In genomic region chr11:45855407-45856148, GRCm38 (mm10) we compare ENCODE assay signal across 9 mouse cellular contexts. TPM values are rescaled to one million over a fixed set of nuclear protein-coding genes. Genes with fewer than 3 reads are reported as not detected.
DNase-seq lines count a peak whose midpoint lies in the region; ATAC-seq and TF ChIP-seq lines count a peak whose summit lies in the region.
"Had no signal": no experiment of that assay in that cellular context is flagged by ENCODE, and none has a peak within 500 bp of the region (broad histone marks: within the 10 kb centered on the region; RNA-seq: fewer than 3 reads in every experiment).

No protein-coding gene starts in this region.

- 0 out of 2 replicates have a peak overlapping the region, but pooled peaks have one; percentile 13 for H3K4me3 ChIP-seq in heart, embryonic 11.5 days (ENCODE audit: low read depth, low read length)
- H3K4me3 ChIP-seq in ES-E14 (ENCODE audit: insufficient read depth in 1 of 2, low read depth in 1 of 2, low read length in 2 of 2, poor library complexity in 1 of 2, severe bottlenecking in 1 of 2): no peak overlapping the region
- H3K4me3 ChIP-seq in liver, embryonic 11.5 days (ENCODE audit: low read depth, low read length): peak overlapping the region; percentile 27
- no peak overlapping the region for H3K4me3 ChIP-seq in hindbrain, embryonic 16.5 days (ENCODE audit: low read length)

- 44% methylated on average over 7 of the region's 7 CpGs for WGBS in heart, embryonic 11.5 days (ENCODE audit: insufficient replicate concordance)
- WGBS in liver, embryonic 11.5 days: 24% methylated on average over 7 of the region's 7 CpGs
- 84% methylated on average over 7 of the region's 7 CpGs for WGBS in hindbrain, embryonic 16.5 days

- H3K4me2 ChIP-seq in heart, embryonic 11.5 days: peak overlapping the region; percentile 27
- H3K4me2 ChIP-seq in liver, embryonic 11.5 days: peak overlapping the region; percentile 85
- no peak overlapping the region for H3K4me2 ChIP-seq in hindbrain, embryonic 16.5 days (ENCODE audit: low read length)

- DNase-seq in heart, adult 18-20 months: no peak
- no peak for DNase-seq in ES-E14 (ENCODE audit: low read depth, low spot score)
- DNase-seq in liver, embryonic 11.5 days (ENCODE audit: low spot score): peak; percentile 50
- DNase-seq in spleen, adult 18-20 months: no peak
- DNase-seq in thymus, postnatal 25 days: no peak

- no peaks in the 10 kb centered on the region for H3K27me3 ChIP-seq in heart, embryonic 11.5 days (ENCODE audit: control insufficient read depth, insufficient read depth, low read length)
- H3K27me3 ChIP-seq in liver, embryonic 11.5 days (replicated peaks; ENCODE audit: control insufficient read depth, insufficient read depth, low read length): no peaks in the 10 kb centered on the region
- H3K27me3 ChIP-seq in hindbrain, embryonic 16.5 days (replicated peaks; ENCODE audit: control insufficient read depth, insufficient read depth, low read length): no peaks in the 10 kb centered on the region

- H3K27ac ChIP-seq in heart, embryonic 11.5 days (ENCODE audit: low read depth, low read length): peak overlapping the region; percentile 74
- H3K27ac ChIP-seq in ES-E14 (ENCODE audit: insufficient read depth, low read depth, low read length, poor library complexity, severe bottlenecking): no peak overlapping the region
- H3K27ac ChIP-seq in liver, embryonic 11.5 days (ENCODE audit: low read depth, low read length): peak overlapping the region; percentile 90
- H3K27ac ChIP-seq in hindbrain, embryonic 16.5 days (ENCODE audit: low read depth, low read length): no peak overlapping the region

- H3K9ac ChIP-seq in heart, embryonic 11.5 days (ENCODE audit: low read depth, low read length): no peak overlapping the region
- peak overlapping the region; percentile 7; the same call in 1 of the 2 replicates for H3K9ac ChIP-seq in ES-E14 (ENCODE audit: insufficient read depth, low read depth, low read length, poor library complexity, severe bottlenecking)
- peak overlapping the region; percentile 41 for H3K9ac ChIP-seq in liver, embryonic 11.5 days (ENCODE audit: low read depth, low read length)
- H3K9ac ChIP-seq in hindbrain, embryonic 16.5 days (ENCODE audit: low read depth, low read length): no peak overlapping the region

- H3K36me3 ChIP-seq in heart, embryonic 11.5 days (ENCODE audit: control insufficient read depth, insufficient read depth, low read length): no peaks in the 10 kb centered on the region
- peaks cover 8% of the 10 kb centered on the region for H3K36me3 ChIP-seq in ES-E14 (ENCODE audit: control insufficient read depth, insufficient read depth, low read length, poor library complexity, severe bottlenecking)
- peaks cover 9% of the 10 kb centered on the region for H3K36me3 ChIP-seq in liver, embryonic 11.5 days (ENCODE audit: control insufficient read depth, insufficient read depth, low read length)
- no peaks in the 10 kb centered on the region; the same call in 1 of the 2 replicates for H3K36me3 ChIP-seq in hindbrain, embryonic 16.5 days (ENCODE audit: control insufficient read depth, insufficient read depth, low read length)

- H3K4me1 ChIP-seq in heart, embryonic 11.5 days (ENCODE audit: control insufficient read depth, insufficient read depth, low read length): peaks cover 29% of the 10 kb centered on the region
- 0 out of 4 replicates have a peak, but pooled peaks cover 1 to 3% of the 10 kb centered on the region in 2 experiments for H3K4me1 ChIP-seq in ES-E14 (ENCODE audit: control insufficient read depth in 2 of 2, insufficient read depth in 2 of 2, low read length in 2 of 2, poor library complexity in 1 of 2)
- H3K4me1 ChIP-seq in liver, embryonic 11.5 days (replicated peaks; ENCODE audit: control insufficient read depth, insufficient read depth, low read length): peaks cover 48% of the 10 kb centered on the region
- peaks cover 21% of the 10 kb centered on the region for H3K4me1 ChIP-seq in hindbrain, embryonic 16.5 days (ENCODE audit: control insufficient read depth, insufficient read depth, low read depth, low read length)

- ATAC-seq in heart, embryonic 11.5 days (replicated peaks; ENCODE audit: insufficient number of reproducible peaks, low FRiP score, low TSS enrichment): no peak
- peak; percentile 23 to 37 for ATAC-seq in hematopoietic stem cell, adult 5-6 weeks (replicated peaks in 1 of 2; ENCODE audit: insufficient read depth in 1 of 2, low FRiP score in 2 of 2, low TSS enrichment in 1 of 2, low read depth in 1 of 2, poor library complexity in 2 of 2, severe bottlenecking in 2 of 2)
- ATAC-seq in liver, embryonic 11.5 days (replicated peaks; ENCODE audit: low FRiP score): peak; percentile 57
- ATAC-seq in hindbrain, embryonic 16.5 days: no peak
- ATAC-seq: CD4-positive, CD25-positive, alpha-beta regulatory T cell, adult 4 months had no signal

- in situ Hi-C loops in ES-E14 (cut with MboI; ENCODE audit: low sequenced_read_pairs in 2 of 2, unreplicated experiment in 2 of 2): no loop called here

- no peaks in the 10 kb centered on the region for H3K9me3 ChIP-seq in heart, embryonic 11.5 days (replicated peaks; ENCODE audit: control insufficient read depth, low read length)
- no peaks in the 10 kb centered on the region for H3K9me3 ChIP-seq in ES-E14 (ENCODE audit: control insufficient read depth, insufficient read depth, low read depth, low read length)
- H3K9me3 ChIP-seq in liver, embryonic 11.5 days (ENCODE audit: control insufficient read depth, low read length): no peaks in the 10 kb centered on the region
- H3K9me3 ChIP-seq in hindbrain, embryonic 16.5 days (ENCODE audit: control insufficient read depth, low read length): no peaks in the 10 kb centered on the region

TF ChIP-seq in ES-E14, 5 proteins besides CTCF, POLR2A, EP300 and RAD21:
- TF ChIP-seq ZNF384 (IDR thresholded peaks at IDR 0.05; ENCODE audit: low read depth, low read length) (no peak), ZC3H11A (IDR thresholded peaks at IDR 0.05; ENCODE audit: borderline replicate concordance, low read depth, low read length) (no peak), CHD2 (IDR thresholded peaks at IDR 0.05; ENCODE audit: low read depth, low read length) (no peak), HCFC1 (IDR thresholded peaks at IDR 0.05; ENCODE audit: borderline replicate concordance, insufficient read depth, low read length) (no peak), MAFK (IDR thresholded peaks at IDR 0.05; ENCODE audit: insufficient read depth, low read depth, low read length) (no peak)

RNA-seq across cellular contexts. Expression of gene Clint1, which starts 3.7 kb away (rescaled TPM):
- polyA plus RNA-seq in heart, embryonic 11.5 days (2014; fragmentation: Nextera tagmentation; extraction: Ambion mirVana): 49.2 and 57.9 TPM in 2 replicates
- total RNA-seq in heart, adult 18-20 months (2021): 10 to 100 TPM; 46.7 to 47.9 TPM
- 31.0 and 40.7 TPM in 2 replicates for total RNA-seq in ES-E14 (2012; rRNA removed)
- 126 and 161 TPM in 2 replicates for total RNA-seq in hematopoietic stem cell, adult 5-6 weeks (2017)
- polyA plus RNA-seq in liver, embryonic 11.5 days (2014; fragmentation: Nextera tagmentation; extraction: Ambion mirVana): 102 and 113 TPM in 2 replicates
- 39.4 and 43.4 TPM in 2 replicates for polyA plus RNA-seq in hindbrain, embryonic 16.5 days (2015; fragmentation: Nextera tagmentation; extraction: Ambion mirVana)

Comparison
In these comparisons a context has a peak if more than half of its experiments do, and no peak if none do; other contexts are left out.
1. ATAC-seq: peak in hematopoietic stem cell, adult 5-6 weeks (2 of 2) and liver, embryonic 11.5 days (single experiment); none in heart, embryonic 11.5 days (single experiment) and hindbrain, embryonic 16.5 days (single experiment).
2. H3K27ac ChIP-seq: peak in heart, embryonic 11.5 days (single experiment) and liver, embryonic 11.5 days (single experiment); none in ES-E14 (single experiment) and hindbrain, embryonic 16.5 days (single experiment).
3. H3K4me3 ChIP-seq: peak in heart, embryonic 11.5 days (single experiment) and liver, embryonic 11.5 days (single experiment); none in ES-E14 (0 of 2) and hindbrain, embryonic 16.5 days (single experiment).
4. H3K9ac ChIP-seq: peak in ES-E14 (single experiment) and liver, embryonic 11.5 days (single experiment); none in heart, embryonic 11.5 days (single experiment) and hindbrain, embryonic 16.5 days (single experiment).